Mouse (Mus musculus) fibroblast of lung, adult 2 months (primary cell): Measurements from ENCODE around the gene Haghl.
A peak's percentile ranks its signal among the peaks of the same experiment; 100 is the strongest.
"Not testable (repeated sequence)": the region's sequence is repeated elsewhere in the genome, so short reads cannot be mapped to it uniquely, and the experiment has no call there.

Experiments used
- DNase-seq: peaks from one replicate; pipeline ENCODE4 v3.0.0-alpha.2; 2011; ENCODE audit warnings: low read depth

The Haghl gene

DNA sequence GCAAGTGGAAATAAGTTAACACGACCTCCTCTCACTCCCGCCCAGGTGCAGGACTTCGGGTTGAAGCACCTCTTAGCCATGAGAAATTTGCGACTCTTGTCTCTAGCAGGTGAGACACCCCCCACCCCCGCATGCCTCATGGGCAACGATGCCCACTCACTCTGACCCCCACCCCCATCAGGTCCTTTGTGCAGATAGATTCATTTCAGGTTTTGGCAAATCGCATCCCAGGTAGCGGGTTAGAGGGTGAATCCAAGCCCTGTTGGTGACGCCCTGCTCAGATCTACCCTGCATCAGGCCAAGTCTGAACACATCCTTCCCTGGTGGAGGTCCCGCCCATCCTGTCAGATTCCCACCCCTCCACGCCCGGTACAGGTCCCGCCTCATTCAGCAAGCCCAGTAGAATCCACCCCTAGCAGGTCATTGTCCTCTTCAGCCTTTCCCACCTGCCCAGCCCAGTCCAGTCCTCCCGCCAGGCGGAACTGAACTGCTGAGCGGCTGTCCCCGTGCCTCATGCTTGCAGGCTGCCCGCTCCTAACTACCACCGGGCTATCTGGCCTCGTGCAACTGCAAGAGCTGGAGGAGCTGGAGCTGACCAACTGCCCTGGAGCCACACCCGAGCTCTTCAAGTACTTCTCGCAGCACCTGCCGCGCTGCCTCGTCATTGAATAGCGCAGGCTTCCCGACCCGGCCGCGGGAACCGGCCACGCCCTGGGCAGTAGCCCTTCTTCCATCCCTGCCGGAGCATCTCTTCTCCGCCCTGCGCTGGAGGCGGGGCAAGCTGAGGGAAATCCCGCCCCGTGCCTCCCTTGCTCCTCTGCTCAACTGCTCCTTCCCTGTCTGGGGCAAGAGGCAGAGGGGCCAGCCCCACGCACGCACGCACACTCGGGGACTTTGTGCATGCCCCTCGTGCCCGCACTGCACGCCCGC lies 33.6 kb upstream of the Haghl start:
- DNase-seq: no peak

DNA sequence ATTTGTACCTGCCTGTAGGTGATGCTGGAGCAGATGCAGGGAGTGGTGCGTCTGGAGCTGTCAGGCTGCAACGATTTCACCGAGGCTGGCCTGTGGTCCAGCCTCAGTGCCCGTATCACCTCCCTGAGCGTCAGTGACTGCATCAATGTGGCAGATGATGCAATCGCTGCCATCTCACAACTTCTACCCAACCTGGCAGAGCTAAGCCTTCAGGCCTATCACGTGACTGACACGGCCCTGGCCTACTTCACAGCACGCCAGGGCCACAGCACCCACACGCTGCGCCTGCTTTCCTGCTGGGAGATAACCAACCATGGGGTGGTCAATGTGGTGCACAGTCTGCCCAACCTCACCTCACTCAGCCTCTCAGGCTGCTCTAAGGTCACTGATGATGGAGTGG lies 32.2 kb upstream of the Haghl start:
- DNase-seq: no peak

DNA sequence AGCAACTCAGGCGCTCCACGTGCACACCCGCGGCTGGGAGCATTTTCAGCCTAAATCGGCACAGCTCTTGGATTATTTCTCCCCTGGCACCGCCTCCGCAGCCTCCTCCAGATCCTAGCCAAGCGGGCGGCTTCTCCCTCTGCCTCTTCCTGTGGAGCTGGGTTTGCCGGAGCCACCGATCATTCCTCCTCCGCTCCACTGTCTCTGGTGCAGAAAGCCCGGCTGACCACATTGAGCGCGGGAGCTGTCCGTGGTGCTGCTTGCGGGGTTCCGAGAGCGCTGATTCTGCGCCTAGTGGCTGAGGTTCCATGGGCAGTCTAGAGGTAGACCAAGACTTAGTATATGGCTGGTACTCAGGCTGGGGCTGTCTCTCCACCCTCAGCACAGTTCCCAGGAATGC lies 28.0 kb upstream of the Haghl start:
- DNase-seq: peak; percentile 30

DNA sequence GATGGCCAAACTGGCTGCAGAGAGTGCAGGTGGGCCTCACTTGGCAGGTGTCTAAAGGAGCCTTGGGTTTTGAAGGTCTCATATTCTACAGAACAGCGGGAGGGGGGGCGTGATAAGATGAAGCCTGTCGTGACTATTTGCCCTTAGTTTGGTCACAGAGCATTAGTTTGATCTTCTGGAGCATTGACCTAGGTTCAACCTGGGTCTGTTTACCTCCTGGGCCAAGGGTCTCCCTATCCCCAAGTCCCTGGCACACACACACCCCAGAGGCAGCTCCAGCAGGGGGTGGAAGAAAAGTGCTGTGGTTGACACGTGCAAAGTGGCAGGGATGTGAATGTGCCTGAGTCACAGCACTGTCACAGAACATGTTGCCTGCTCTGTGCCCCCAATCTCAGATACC lies 25.4 kb upstream of the Haghl start:
- DNase-seq: no peak

DNA sequence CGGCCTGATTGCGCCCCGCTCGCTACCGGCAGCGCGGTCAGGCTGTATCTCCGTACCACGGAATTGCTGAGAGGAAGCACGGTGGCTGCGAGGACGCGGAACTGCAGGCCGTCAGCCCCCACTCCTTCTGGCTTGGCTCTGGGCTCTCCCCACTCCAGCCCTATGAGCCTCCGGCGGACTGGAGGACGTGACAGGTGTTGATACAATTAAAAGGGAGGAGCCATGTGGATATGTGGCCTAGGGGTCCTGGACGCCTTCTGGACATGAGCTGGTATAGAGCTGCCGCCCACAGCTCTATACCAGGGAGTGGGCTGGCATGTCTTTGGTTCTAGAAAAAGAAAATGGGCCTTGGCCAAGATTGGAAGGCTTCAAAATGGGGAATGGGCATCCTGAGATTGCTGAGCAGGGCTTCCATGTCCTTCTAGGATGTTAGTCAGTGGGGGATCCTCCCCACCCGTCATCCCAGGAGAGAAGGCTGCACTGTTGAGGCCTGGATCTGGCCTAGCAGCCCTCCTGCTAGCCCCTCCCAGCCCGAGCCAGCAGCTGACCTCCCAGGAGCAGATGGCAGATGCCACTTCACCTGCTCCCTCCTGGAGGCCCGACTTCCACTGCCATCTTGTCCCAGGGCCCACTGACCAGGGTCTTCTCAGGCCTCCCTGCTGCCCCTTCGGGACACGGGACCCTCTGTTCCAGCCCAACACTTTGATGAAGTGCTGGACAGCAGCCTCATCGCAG lies 24.3 kb upstream of the Haghl start:
- DNase-seq: no peak

DNA sequence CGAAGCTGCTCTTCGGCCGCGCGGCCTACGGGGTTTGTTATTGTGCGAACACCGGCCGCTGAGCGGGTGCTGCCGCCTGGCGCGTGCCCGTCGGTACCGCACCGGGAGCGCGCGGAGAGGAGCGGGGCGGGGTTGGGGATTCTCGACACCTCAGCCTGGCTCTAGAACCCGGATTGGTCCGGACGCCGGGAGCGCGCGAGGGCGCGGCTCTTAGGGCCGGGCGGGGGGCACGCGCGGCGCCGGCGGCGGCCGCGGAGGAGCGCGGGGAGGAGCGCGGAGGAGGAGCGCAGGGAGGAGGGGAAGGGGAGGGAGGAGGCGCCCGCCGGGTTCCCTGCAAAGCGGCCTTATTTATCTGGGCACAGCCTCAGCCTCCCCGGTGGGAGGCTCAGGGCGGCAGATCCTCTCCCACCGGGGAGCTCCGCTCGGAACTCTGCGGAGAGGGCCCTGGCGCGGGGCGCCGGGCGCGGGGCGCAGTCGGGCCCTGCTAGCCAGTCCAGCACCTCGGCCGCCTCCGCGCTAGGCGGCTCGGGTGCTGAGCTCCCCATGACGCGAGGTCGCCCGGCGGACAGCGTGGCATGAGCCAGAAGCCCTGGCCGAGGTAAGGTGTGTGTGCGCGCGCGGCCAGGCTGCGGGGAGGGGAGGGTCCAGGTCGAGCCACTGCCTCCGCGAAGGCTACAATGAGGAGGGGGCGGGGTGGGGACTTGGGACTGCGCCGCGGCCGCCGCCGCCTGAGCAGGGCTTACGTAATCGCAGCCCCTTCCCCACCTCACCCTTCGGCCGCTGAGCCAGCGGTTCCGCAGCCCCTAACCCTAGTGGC lies 23.5 kb upstream of the Haghl start, which contains the start of gene Fbxl16:
Gene Fbxl16 (plus strand): TSS at position 297 of the 817 bp plus-strand sequence.
- DNase-seq: no peak

DNA sequence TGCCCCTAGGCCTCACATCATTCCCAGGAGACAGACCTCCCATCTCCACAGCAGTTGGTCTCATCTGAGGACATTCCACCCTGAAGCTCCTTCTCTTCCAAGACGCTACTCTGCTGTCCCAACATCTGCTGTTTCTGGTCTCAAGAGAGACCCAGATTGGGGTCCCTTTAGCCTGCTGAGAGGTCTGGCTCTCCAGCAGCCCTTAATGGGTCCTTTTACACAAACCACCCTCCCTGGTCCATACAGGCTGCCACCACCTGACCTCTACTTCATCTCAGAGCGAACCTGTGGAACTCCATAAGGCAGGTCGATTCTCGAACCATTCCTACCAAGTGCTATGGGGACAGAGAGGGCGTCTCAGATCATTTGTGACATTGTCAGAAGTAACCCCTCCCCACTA lies 22.6 kb upstream of the Haghl start:
- DNase-seq: no peak

DNA sequence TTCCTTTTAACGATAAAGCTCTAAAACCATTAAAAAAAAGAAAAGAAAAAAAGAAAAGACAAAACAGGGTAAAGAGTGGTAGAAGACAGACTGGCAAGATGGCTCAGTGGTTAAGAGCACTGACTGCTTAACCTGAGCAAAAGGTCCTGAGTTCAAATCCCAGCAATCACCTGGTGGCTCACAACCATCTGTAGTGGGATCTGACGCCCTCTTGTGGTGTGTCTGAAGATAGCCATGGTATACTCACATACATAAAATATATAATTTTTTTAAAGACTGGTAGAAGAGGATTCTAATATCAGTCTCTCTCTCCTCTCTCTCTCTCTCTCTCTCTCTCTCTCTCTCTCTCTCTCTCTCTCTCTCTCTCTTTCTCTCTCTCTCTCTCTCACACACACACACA lies 22.0 kb upstream of the Haghl start:
- not testable (repeated sequence) for DNase-seq

DNA sequence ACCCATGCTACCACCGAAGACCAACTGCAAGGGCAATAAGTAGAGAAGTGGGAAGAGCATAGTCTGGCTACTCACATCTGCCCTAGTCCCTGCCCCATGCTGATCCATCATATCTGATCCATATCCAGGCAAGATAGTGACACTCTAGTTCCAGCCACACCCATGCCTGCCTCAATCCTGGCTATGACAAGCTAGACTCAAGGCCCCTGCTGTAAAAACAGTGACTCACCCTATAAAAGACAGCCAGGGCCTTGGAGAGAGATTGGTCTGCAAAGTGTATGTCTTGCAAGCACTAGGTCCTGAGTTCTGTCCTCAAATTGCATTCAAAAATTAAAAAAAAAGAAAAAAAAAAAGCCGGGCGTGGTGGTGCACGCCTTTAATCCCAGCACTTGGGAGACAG lies 21.0 kb upstream of the Haghl start:
- no peak for DNase-seq

DNA sequence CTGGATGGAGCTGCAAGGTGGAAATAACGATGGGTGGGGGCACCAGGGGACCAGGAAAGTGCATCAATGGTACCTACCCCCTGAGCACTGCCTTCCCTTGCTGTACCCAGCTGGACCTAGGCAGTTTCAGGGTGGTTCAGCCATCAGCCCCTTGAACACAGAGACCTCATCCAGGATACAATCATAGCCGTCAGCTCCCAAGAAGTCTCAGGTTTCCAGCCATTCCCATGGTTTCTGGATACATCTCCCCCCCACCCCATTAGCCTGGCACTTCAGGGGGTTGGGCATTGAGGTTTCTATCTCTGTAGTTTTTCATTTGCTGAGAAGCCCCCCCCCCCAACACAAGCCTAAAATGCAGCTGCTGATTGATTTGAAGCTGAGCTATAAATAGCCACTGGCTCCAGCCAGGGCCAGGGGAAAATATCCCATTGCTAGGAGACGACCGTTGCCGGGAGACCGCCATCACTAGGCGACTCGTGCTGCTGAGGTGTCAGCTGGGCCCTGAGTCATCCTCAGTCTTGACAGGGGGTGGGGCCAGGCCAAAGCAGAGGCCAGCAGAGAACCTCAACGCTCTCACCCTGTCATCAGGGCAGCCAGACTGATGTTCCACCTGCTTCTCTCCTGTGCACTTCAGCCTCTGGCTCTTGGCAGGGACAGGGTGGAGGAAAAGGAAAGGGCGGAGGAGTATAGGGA lies 17.5 kb upstream of the Haghl start:
- DNase-seq: peak; percentile 55

DNA sequence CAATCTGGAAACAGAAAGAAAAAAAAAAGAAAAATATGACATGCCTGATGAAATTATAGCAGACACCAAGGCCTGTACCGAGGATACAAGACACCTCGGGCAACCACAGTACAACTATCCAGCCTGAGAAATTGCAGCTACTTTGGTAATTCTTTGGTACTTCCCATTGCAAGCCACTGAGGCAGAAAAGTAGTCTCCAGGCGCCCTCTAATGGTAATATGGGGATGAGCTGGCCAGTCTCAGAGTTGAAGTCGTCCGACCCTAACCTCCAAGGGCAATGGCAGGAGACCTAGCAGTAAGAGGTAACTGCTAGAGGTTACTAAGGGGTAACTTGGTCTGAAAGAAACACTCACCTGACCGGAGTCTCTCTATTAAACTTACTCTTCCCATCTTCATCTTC lies 15.6 kb upstream of the Haghl start:
- peak; percentile 28 for DNase-seq

DNA sequence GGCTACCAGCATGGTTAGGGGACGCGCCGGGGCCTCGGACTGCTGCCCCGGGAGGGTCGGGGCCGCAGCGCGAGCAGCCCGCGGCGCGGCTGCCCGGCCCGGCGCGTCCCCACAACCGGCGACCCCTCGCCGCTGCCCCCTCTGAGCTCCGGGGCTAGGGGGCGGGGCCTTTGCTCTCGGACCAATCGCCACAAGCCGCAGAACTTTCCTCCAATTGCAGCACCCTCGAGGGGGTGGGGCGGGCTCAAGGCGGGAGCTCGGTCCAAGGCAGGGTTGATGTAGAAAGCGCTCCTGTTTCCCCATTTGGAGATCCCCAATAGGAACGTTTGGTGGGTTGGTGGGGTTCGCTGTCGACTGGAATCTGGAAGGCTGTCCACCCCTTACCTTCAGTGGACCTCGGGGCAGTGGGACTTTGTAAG lies 11.5 kb upstream of the Haghl start, which contains the start of gene Metrn:
Gene Metrn (minus strand): TSS at position 186 of the 419 bp plus-strand sequence.
- peak; percentile 26 for DNase-seq

DNA sequence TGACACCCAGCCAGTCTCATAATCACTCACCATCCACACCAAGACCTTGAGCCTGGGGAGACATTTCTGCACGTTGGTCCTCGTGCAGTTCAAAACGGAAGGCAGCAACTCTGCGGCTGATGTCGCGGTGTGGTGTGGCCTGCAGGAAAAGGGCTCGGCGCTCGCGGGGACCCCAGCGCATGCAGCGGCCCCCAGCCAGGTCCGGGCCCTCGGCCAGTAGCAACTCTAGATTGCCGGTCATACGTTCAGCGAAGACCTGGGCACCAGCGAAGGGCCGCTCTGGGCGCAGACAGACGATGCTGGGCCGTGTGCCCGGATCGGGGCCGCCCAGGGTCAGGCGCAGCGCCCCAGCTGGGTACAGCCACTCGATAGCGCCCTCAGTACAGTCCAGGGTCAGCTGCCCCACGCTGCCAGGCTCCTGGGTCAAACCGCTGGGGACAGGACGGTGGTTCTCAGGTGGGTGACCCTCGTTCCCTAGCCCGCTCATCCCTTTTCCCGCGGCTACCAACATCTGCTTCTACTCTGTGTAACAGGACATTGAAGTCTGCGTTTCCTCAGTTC lies 10.8 kb upstream of the Haghl start:
- DNase-seq: no peak

DNA sequence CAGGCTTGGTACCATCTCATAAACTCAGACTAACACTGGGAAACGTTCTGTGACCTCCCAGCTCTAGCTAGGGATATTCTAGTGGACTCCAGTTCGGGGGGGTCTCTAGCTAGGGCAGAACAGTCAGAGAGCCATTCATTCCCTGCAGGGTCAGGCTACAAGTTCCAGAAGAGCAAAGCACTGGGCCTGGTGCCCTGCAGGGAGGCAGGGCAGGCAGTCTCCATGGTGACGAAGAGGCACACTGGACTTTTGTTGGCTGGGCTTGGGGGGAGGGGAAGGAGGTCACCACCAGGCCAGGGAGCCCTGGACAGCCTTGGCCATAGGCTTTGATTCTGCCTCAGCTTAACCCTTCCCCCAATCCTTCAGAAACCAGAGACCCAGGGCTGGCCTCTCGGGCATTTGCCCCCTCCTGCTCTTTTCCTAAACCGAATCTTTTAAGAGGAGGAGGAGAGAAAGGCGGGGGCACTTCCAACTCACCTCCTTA lies 10.2 kb upstream of the Haghl start, which contains the start of gene AC134908.4:
Gene AC134908.4 (minus strand): TSS at position 51 of the 484 bp plus-strand sequence.
- DNase-seq: no peak

DNA sequence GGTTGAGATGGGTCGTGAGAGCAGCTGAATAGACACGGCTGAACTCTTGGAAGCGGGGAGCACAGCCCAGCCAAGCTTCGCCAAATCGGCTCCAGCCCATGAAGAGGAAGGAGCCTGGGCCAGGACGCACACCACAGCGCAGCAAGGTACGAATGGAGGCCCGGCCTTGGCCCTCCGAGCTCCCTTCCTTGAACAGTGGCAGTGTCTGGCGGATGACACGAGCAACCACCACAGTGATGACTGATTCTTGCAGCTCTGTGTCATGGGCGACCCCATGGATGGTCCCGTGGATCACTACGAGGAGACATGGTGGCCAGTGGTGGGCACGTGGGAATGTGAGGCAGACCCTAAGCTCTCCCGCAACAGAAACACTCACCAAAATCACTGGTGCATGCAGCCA lies 9.5 kb upstream of the Haghl start:
- no peak for DNase-seq

DNA sequence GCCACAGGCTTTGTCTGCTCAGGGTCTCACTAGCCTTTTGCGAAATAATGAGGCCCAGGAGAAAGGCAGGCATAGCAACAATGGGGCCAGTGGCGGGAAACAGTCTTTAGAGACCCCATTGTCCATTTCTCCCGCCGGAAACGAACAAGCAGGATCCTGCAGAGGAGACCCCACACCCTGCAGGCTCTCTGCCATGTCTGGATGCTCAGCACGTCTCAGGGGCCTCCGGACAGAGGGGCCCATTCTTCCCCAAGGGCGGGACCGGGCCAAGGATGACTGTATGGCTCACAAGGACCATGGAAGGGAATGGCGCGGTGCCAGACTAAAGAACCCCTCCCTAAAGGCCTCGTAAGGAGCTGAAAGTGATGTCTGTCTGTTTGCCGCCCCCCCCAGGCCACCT lies 8.7 kb upstream of the Haghl start:
- no peak for DNase-seq

DNA sequence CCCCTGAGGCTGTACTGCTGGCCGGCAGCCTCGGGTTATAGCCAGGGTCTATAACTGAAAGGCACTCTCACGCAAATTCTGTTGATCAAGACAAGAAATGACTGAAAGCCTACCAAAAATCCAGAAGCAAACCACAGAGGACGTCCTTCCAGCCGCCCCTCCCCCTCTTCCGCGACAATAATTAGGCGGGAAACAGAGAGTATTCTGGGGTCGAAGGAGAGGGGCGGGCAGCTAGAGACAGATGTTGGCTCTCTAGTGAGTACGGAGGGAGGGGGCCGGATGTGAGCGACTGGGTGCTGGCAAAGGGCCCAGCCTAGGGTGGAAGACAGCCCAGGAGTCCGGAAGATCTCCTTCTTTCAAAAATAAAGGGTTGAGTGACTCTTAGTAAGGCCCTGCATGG lies 7.1 kb upstream of the Haghl start, which contains the start of gene Fam173a:
Gene Fam173a (minus strand): TSS at position 287 of the 400 bp plus-strand sequence.
- no peak for DNase-seq

DNA sequence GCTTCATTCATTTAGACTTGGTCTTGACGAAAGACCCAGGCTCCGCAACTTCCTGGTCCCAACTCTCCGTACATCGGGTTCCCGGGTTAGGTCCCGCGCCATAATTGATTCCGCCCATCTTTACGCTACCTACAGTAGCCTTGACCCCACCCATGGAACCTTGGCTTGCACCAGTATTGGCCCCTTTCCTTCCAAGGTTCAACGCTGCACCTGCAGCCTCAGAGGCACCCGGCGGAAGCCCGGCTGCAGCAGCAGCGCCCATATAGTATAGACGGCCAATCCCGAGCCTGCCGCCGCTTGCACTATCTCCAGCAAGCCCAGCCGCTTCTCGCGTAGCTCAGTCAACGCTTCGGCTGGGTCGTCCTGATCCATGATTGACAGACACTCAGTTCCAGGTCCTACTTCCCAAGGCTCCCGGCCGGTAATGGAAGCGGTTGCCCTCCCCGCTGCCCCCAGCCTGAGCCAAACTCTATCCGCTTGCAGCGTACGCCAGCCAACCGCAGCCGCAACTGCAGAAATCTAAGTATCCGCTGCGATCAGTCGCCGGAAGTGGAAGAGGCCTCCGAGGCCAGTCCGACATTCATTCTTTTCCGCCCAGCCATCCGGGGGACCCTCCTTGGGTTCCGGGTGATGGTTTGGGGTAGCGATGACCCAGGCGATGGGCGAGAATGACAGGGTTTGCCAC lies 6.5 kb upstream of the Haghl start:
- peak; percentile 57 for DNase-seq

DNA sequence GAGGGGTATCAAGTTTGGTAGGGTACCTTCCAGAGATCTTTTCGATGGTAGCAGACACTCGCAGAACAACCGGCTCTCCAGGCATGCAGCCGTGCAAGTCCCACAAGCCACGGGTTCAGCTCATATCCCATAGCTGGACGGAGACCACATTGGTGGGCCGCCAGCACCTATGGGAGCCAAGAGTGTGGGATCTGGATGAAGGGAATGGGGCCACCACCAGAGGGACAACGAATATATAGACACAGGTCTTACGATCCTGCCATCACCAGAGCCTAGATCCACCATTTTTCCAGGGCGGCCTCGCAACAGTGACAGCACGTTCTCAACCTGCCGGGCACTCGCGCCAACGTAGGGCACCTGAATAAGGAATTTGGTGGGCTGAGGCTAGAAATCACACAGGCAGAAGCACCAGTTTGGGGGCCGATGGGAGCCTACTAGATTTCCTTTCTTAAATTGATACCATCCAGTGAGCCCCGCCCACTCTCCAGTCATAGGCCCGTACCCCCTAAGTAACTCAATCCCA lies 5.9 kb upstream of the Haghl start:
- DNase-seq: no peak
